Mouse (Mus musculus) stomach, embryonic 15.5 days (tissue): ENCODE measurements around the gene Tchhl1. TPM values are rescaled to one million over a fixed set of nuclear protein-coding genes. Genes with fewer than 3 reads are reported as not detected.
A peak's percentile ranks its signal among the peaks of the same experiment; 100 is the strongest.
"Not testable (repeated sequence)": the region's sequence is repeated elsewhere in the genome, so short reads cannot be mapped to it uniquely, and the experiment has no call there.

Source experiments
- ATAC-seq: fragments of 200-750 bp; cut with Nextera tagmentation; 2 replicates; pipeline ENCODE4 v1.8.0; 2017; ENCODE audit warnings: low read depth, moderate number of reproducible peaks, moderate TSS enrichment; ENCODE audit not compliant: insufficient read depth, low FRiP score
- H3K27ac ChIP-seq: fragments of 300-500 bp; sonication (generic); 2 replicates; pipeline ENCODE4 v1.5.1; 2015; ENCODE audit warnings: mild to moderate bottlenecking, inconsistent platforms
- H3K27me3 ChIP-seq: fragments of 300-500 bp; sonication (generic); replicated peaks from 2 replicates; pipeline ENCODE4 v1.6.1; 2015; ENCODE audit warnings: inconsistent platforms
- H3K36me3 ChIP-seq: fragments of 300-500 bp; sonication (generic); 2 replicates; pipeline ENCODE4 v1.6.1; 2015; ENCODE audit warnings: inconsistent platforms
- H3K4me1 ChIP-seq: fragments of 300-500 bp; sonication (generic); 2 replicates; pipeline ENCODE4 v1.6.1; 2015; ENCODE audit warnings: inconsistent platforms
- H3K4me2 ChIP-seq: fragments of 300-500 bp; sonication (generic); 2 replicates; pipeline ENCODE4 v1.6.1; 2015; ENCODE audit warnings: mild to moderate bottlenecking, inconsistent platforms
- H3K4me3 ChIP-seq: fragments of 300-500 bp; sonication (generic); replicated peaks from 2 replicates; pipeline ENCODE4 v1.5.1; 2015; ENCODE audit warnings: inconsistent platforms
- H3K9ac ChIP-seq: fragments of 300-500 bp; sonication (generic); 2 replicates; pipeline ENCODE4 v1.6.1; 2015; ENCODE audit warnings: inconsistent platforms
- H3K9me3 ChIP-seq: fragments of 300-500 bp; sonication (generic); 2 replicates; pipeline ENCODE4 v1.6.1; 2016; ENCODE audit warnings: inconsistent platforms
- WGBS: fragments of 180-500 bp; shearing (Covaris S2); methylation state at CpG from one replicate; pipeline ENCODE4 v1.1.7; 2015; 5-methylcytosine and 5-hydroxymethylcytosine counted together
- polyA plus RNA-seq: library from polyadenylated mRNA; unstranded; fragments of >200 nt; fragmentation: Nextera tagmentation; extraction: Ambion mirVana; gene quantifications from 2 replicates; pipeline ENCODE4 v1.2.1, GENCODE M21; 2015

Tchhl1 gene
- polyA plus RNA-seq, 1 experiment from 2014 or later: not detected

GRCm38 (mm10) chr3:93469629-93470028 lies 1.1 kb downstream of the Tchhl1 start:
- no peak overlapping the region for H3K9ac ChIP-seq
- no peaks in the 10 kb centered on the region for H3K4me1 ChIP-seq
- H3K36me3 ChIP-seq: no peaks in the 10 kb centered on the region
- H3K9me3 ChIP-seq: no peaks in the 10 kb centered on the region
- no peak overlapping the region for H3K4me2 ChIP-seq
- no peak; the same call in 1 of the 2 replicates for ATAC-seq
- no peak overlapping the region for H3K27ac ChIP-seq
- WGBS: 67% methylated on average over 3 of the region's 3 CpGs
- H3K27me3 ChIP-seq: no peaks in the 10 kb centered on the region
- no peak overlapping the region for H3K4me3 ChIP-seq

- Histone ChIP-seq H3K27ac (no peak overlapping the region), H3K36me3 (no peaks in the 10 kb centered on the region)
- WGBS: 89% methylated on average over 1 of the region's 1 CpGs
Observed at GRCm38 (mm10) chr3:93480053-93480452, 11.5 kb downstream of the Tchhl1 start.

GRCm38 (mm10) chr3:93481982-93482616 lies 13.5 kb downstream of the Tchhl1 start:
- H3K9me3 ChIP-seq: no peaks in the 10 kb centered on the region
- H3K4me1 ChIP-seq: no peaks in the 10 kb centered on the region
- no peak for ATAC-seq
- 55% methylated on average over 2 of the region's 2 CpGs for WGBS
- no peak overlapping the region for H3K27ac ChIP-seq
- H3K36me3 ChIP-seq: no peaks in the 10 kb centered on the region
- H3K27me3 ChIP-seq: no peaks in the 10 kb centered on the region
- no peak overlapping the region for H3K4me2 ChIP-seq
- H3K9ac ChIP-seq: no peak overlapping the region
- H3K4me3 ChIP-seq: no peak overlapping the region

More at GRCm38 (mm10) chr3:93480053-93480452, 11.5 kb downstream of the Tchhl1 start:
- Histone ChIP-seq H3K4me3 (no peak overlapping the region), H3K9me3 (no peaks in the 10 kb centered on the region), H3K4me2 (no peak overlapping the region), H3K4me1 (no peaks in the 10 kb centered on the region), H3K27me3 (no peaks in the 10 kb centered on the region), H3K9ac (no peak overlapping the region)
- ATAC-seq: no peak

- H3K27ac ChIP-seq: no peak overlapping the region
- no peaks in the 10 kb centered on the region for H3K4me1 ChIP-seq
- H3K9ac ChIP-seq: no peak overlapping the region
- no peaks in the 10 kb centered on the region for H3K36me3 ChIP-seq
- H3K27me3 ChIP-seq: no peaks in the 10 kb centered on the region
- ATAC-seq: no peak
- H3K4me3 ChIP-seq: no peak overlapping the region
- WGBS: 87% methylated on average over 3 of the region's 3 CpGs
- no peaks in the 10 kb centered on the region for H3K9me3 ChIP-seq
- no peak overlapping the region for H3K4me2 ChIP-seq
Observed at GRCm38 (mm10) chr3:93485611-93486010, 17.1 kb downstream of the Tchhl1 start.

- no peaks in the 10 kb centered on the region for H3K4me1 ChIP-seq
- H3K27ac ChIP-seq: no peak overlapping the region
- H3K9ac ChIP-seq: no peak overlapping the region
- 82% methylated on average over 2 of the region's 2 CpGs for WGBS
- H3K36me3 ChIP-seq: no peaks in the 10 kb centered on the region
- H3K4me2 ChIP-seq: no peak overlapping the region
- no peak overlapping the region for H3K4me3 ChIP-seq
- no peaks in the 10 kb centered on the region for H3K27me3 ChIP-seq
- no peak for ATAC-seq
- no peaks in the 10 kb centered on the region for H3K9me3 ChIP-seq
Observed at GRCm38 (mm10) chr3:93488541-93488940, 20.0 kb downstream of the Tchhl1 start.

- WGBS: 79% methylated on average over 3 of the region's 3 CpGs
- Histone ChIP-seq H3K4me1 (no peaks in the 10 kb centered on the region), H3K9ac (no peak overlapping the region), H3K27ac (no peak overlapping the region), H3K4me2 (no peak overlapping the region), H3K4me3 (no peak overlapping the region), H3K9me3 (no peaks in the 10 kb centered on the region), H3K27me3 (no peaks in the 10 kb centered on the region), H3K36me3 (no peaks in the 10 kb centered on the region)
- no peak for ATAC-seq
Observed at GRCm38 (mm10) chr3:93492176-93492575, 23.6 kb downstream of the Tchhl1 start.

GRCm38 (mm10) chr3:93493992-93494391 lies 25.4 kb downstream of the Tchhl1 start:
- ATAC-seq: 0 out of 2 replicates have a peak, but pooled peaks have one; percentile 54
- WGBS: 3% methylated on average over 4 of the region's 4 CpGs

GRCm38 (mm10) chr3:93494774-93495173 lies 26.2 kb downstream of the Tchhl1 start:
- not testable (repeated sequence) for H3K4me2 ChIP-seq, ATAC-seq, H3K36me3 ChIP-seq, H3K9ac ChIP-seq, H3K27me3 ChIP-seq, H3K4me1 ChIP-seq, H3K9me3 ChIP-seq, H3K4me3 ChIP-seq, H3K27ac ChIP-seq
- WGBS: 28% methylated on average over 5 of the region's 5 CpGs

More at GRCm38 (mm10) chr3:93493992-93494391, 25.4 kb downstream of the Tchhl1 start:
- H3K27me3 ChIP-seq: no peaks in the 10 kb centered on the region
- H3K36me3 ChIP-seq: no peaks in the 10 kb centered on the region
- no peak overlapping the region for H3K4me2 ChIP-seq
- no peaks in the 10 kb centered on the region for H3K4me1 ChIP-seq
- no peaks in the 10 kb centered on the region for H3K9me3 ChIP-seq
- no peak overlapping the region for H3K9ac ChIP-seq
- H3K27ac ChIP-seq: no peak overlapping the region
- no peak overlapping the region for H3K4me3 ChIP-seq

GRCm38 (mm10) chr3:93497131-93497530 lies 28.6 kb downstream of the Tchhl1 start:
- Histone ChIP-seq H3K27me3 (no peaks in the 10 kb centered on the region), H3K4me1 (no peaks in the 10 kb centered on the region), H3K27ac (peak overlapping the region; percentile 41; the same call in 1 of the 2 replicates), H3K4me3 (no peak overlapping the region), H3K9ac (no peak overlapping the region), H3K36me3 (no peaks in the 10 kb centered on the region), H3K4me2 (no peak overlapping the region), H3K9me3 (no peaks in the 10 kb centered on the region)
- peak; percentile 77 for ATAC-seq
- 47% methylated on average over 3 of the region's 3 CpGs for WGBS

GRCm38 (mm10) chr3:93499129-93499528 lies 30.6 kb downstream of the Tchhl1 start:
- no peak overlapping the region for H3K4me3 ChIP-seq
- H3K9ac ChIP-seq: no peak overlapping the region
- no peak overlapping the region for H3K4me2 ChIP-seq
- no peaks in the 10 kb centered on the region for H3K36me3 ChIP-seq
- H3K27ac ChIP-seq: no peak overlapping the region
- H3K27me3 ChIP-seq: no peaks in the 10 kb centered on the region
- H3K4me1 ChIP-seq: no peaks in the 10 kb centered on the region
- no peaks in the 10 kb centered on the region for H3K9me3 ChIP-seq
- ATAC-seq: no peak

GRCm38 (mm10) chr3:93504536-93505189 lies 36.1 kb downstream of the Tchhl1 start:
- no peak for ATAC-seq
- 77% methylated on average over 7 of the region's 7 CpGs for WGBS

GRCm38 (mm10) chr3:93505960-93506863 lies 37.7 kb downstream of the Tchhl1 start:
- WGBS: 30% methylated on average over 30 of the region's 30 CpGs
- Histone ChIP-seq H3K9ac (no peak overlapping the region), H3K4me2 (peak overlapping the region; percentile 40)

More at GRCm38 (mm10) chr3:93504536-93505189, 36.1 kb downstream of the Tchhl1 start:
- no peaks in the 10 kb centered on the region for H3K9me3 ChIP-seq
- no peaks in the 10 kb centered on the region for H3K36me3 ChIP-seq
- H3K27me3 ChIP-seq: no peaks in the 10 kb centered on the region
- no peak overlapping the region for H3K4me2 ChIP-seq
- no peak overlapping the region for H3K4me3 ChIP-seq
- H3K9ac ChIP-seq: no peak overlapping the region
- H3K27ac ChIP-seq: no peak overlapping the region
- no peaks in the 10 kb centered on the region for H3K4me1 ChIP-seq

More at GRCm38 (mm10) chr3:93505960-93506863, 37.7 kb downstream of the Tchhl1 start:
- Histone ChIP-seq H3K4me3 (peak overlapping the region; percentile 19), H3K4me1 (no peaks in the 10 kb centered on the region), H3K36me3 (no peaks in the 10 kb centered on the region), H3K9me3 (no peaks in the 10 kb centered on the region), H3K27me3 (no peaks in the 10 kb centered on the region), H3K27ac (peak overlapping the region; percentile 91)
- ATAC-seq: peak; percentile 94
